Mouse (Mus musculus) spleen, postnatal 10 days (tissue): Measurements from ENCODE around the gene Pigr.

Source experiments
- DNase-seq, 2 experiments: peaks; one replicate each; pipeline ENCODE4 v3.0.0; 2021 to 2022; ENCODE audit warnings: low spot score in 2 of 2

The Pigr gene

DNA sequence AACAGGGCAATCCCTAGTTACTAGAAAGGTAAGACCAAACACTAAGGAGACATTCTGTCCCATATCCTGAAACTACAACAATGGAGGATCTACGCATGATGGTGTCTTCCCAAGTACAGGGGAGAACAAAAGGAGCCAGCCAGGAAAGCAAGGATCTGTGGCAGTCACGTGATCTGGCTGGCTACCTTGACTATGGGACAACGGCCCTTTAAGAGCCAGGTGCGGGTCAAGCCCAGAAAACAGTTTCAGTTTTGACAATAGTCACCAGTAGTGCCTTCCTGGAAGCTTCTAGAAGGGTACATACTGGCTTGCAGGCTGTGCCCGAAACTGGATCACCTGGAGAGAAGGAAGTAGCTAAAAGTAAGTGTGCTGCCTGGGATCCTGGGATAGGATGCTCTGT, at the start of gene Pigr:
Gene Pigr, plus strand, starts transcription at position 237 of the 400 bp plus-strand sequence.
- DNase-seq, result no peak

DNA sequence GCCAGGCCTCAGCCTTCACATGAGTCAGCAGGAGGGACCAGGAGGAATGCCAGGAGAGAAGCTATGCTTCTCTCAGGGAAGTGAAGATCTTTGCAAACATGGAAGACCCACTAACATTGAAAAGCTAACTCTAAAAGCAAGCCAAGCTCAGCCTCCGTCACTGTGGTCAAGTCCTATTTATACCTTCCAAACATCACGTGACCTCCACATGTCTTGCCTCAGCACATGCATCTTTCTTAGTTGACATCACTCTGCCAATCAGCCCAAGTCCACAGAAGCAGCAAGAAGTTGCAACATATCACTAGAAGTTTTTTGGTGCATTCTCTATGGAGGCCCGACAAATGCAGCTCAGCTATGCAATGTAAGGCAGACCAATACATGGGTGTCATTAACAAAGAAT, 46.6 kb upstream of the Pigr start:
- DNase-seq, result no peak

DNA sequence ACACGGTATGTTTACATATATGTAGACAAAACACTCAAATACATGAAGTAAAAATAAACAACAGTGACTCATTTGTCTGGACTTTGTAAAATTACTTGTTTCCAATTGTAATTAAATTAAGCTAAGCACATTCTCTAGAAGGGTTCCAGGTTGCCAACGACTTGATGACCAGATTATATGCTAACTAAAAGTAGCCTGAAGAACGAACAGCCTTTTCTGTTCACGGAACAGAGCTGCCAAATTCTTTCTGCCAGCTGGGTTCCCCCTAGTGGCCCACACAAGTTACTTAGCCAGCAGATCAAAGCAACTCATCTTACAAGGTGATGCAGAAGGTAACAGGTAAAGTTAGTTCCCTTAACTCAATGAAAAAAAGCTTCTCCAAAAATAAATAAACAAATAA, 42.4 kb upstream of the Pigr start:
- peak in 1 of 2 experiments; percentile 54 for DNase-seq

DNA sequence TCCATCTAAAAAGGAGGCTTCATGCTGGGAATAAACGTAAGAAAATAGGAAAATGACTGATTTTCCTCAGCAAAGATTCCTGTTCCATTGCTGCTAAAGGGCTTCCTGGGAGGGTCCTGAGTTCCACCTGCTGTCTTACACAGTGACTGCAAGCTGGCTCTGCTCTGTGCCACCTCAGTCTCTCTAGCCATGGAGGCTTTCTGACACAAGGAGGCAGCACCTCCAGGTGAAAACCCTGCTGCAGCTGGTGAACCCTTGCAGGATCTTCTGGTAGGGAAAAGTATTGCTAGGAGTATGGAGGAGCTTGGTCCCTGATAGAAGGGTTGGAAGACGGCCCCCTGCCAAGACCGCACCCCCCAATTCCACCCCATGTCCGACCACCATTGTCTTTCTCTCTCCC, 39.5 kb upstream of the Pigr start:
- DNase-seq, result peak in 1 of 2 experiments; percentile 20

DNA sequence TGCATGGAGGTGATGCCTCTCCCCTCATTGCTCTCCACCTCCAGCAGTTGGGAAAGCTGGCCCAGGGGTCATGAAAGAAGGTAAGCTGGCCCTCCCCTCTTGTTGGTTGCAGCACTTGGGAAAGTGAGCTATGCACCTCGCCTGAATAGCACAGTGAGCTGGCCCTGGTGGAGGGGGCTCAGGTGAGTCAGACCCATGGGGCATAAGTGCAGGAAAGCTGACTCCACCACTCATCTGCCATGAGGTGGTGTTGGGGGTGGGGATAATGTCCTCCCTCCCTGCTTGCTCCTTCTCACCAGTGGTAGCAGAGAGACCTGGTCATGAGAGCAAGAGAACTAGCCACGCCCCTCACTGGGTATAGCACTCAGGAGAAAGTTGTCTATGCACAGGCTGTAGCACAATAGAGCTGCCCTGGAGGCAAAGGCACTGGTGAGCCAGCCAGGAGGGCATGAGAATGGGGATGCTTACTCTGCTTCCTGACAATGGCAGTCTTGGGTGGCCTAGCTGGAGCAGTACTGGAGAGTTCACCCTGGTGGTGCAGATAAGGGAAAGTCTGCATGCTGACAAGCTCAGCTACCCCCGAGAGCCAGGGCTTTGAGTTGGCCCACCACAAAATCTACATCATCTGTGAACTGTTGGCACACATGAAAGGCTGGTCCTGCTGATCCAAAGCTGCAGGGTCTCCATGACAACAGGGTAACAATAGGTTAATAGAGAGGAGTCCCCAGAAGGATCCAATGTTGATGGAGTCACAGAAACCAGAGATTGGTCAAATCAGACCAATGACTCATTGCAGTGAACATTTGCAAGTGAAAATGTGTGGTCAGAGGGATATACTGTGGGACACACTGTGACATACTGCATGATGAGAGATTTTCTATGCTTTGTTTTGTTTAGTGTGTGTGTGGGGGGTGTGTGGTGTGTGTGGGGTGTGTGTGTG, 36.7 kb upstream of the Pigr start:
- no peak for DNase-seq

DNA sequence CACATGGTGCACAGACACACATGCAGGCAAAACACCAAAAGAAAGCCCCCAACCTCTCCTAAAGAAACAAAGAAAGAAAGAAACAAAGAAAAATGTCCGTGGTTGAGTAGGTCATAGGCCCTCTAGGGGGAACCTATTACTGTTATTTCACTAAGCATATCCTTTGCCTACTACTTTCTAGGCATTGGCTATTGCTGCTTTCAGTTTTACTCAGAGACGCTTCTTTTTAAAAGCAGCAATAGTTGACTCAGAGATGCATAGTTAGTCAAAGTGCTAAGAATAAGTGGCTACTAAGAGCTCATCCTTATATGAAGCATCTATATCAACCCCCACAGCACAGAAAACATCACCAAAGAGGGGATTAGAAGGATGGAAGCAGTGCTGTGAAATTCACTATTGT, 31.2 kb upstream of the Pigr start:
- no peak for DNase-seq

DNA sequence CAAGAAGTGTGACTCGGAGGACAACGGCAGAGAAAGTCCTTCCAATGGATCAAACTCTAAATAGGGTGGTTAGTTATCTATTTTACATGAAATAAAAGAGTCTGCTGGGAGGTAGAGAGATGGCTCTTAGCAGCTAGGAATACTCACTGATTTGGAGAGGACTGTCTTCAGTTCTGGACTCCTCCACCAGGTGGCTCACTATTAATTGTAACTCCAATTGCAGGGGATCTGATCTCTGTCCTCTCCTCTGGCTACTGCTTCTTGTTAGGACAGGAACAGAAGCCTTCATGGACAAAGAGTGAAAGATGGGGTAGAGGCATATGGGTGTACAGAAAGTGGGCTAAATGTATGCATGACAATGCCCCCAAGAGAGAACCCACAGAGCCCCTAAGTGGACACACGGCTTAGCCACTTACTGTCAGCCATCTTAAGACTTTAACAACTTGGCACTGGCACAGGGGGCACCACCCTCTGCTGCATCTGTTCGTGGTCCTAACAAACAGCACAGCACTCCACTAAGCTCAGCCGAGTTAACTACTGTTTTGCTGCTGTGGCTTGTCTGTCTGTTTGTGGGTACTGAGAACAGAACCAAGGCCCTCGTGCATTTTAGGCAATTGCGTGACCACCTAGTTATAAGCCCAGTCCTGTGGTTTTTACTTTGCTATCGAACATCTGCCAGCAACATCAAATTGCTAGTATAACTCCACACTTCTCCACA, 29.4 kb upstream of the Pigr start:
- DNase-seq, result peak; percentile 42 to 80

DNA sequence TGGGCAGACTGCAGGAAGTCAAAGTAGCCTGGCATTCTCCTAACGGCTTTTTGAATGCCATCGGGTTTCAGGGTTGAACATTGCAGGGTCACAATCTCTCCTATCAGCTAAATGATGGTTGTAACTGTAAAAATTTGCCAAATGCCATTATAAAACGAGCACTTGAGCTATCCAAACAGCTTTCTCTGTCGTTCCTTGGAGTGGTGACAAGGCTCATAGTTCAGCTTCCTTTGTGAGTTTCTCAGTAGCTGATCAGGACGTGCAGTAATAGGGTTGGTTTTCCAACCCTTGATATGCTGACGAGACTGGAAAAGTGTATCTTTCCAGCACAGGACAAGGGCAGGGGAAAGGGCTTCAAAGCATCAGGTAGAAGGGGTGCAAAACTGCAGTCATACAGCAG, 28.4 kb upstream of the Pigr start:
- no peak for DNase-seq

DNA sequence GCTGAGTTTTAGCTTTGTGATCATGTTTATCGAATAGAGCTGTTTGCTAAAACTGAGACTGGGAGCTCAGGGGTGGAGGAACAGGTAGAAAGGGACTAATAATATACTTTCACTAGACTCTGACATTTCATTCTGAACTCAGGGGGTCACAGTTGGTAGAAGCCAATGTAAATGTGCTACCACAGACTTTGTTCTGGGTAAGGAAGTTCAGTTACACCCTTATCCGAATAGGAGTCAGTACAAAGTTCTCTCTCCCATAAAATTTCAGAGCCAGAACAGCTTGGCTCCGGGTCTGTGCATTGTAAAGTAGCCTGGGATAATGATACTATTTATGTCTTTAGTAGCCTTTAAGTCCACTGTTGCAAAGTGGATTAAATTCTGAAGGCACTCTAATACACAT, 27.9 kb upstream of the Pigr start:
- no peak for DNase-seq

DNA sequence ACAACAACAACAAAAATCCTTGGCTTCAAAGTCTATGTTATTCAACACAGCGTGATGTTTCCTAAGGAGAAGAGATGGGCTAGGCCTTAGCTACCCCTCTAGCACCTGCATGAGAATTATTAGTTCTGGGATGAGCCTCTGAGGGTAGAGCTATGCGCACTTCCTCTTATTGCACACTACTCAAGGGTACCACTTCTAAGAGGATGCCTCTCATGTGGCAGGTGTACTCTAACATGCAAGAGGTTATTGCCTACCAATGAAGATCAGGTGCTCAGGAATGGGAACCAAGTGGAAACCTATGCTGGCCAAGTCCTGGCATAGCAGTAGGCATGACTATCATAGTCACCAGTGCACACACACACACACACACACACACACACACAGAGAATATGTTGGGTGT, 27.1 kb upstream of the Pigr start:
- DNase-seq, result no peak

DNA sequence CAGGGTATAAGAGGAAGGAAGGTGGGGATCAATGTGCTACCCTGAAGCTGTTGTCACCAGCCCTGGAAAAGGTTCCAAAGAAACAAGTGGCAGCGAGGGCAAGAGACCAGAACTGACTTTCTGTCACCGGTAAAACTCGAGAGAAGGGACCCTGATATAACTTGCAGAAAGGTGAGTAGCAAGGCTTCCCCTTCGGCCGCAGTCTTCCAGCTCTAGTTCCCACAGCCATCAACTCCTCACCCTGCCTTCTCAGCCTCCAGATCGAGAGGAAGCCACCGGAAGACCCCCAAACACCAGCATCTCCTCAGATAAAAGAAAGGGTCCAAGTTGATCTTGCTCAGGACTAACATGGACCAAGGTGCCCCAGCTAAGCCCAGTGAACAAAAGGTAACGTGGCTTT, 25.9 kb upstream of the Pigr start, which contains the start of gene Fcamr:
Gene Fcamr, plus strand, starts transcription at position 301 of the 400 bp plus-strand sequence.
- DNase-seq, result peak in 1 of 2 experiments; percentile 8

DNA sequence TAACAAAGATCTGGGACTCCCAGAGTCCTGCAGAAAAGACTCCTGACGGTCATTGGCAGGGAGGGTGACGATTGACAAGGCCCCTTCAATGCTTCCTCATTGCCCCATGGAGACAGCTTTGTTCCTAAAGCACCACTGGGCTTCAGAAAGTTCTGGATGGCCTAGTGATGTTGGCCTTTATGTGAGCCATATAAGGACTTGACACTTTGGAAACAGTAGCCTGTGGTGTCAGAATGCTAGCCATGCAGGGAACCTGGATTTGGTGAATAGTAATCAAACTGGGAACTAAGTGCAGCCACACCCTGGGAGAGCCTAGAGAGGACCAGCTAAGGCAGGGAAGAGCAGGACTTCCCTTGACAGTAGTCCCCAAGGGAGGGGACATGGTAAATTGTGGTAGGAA, 25.0 kb upstream of the Pigr start:
- DNase-seq, result no peak

DNA sequence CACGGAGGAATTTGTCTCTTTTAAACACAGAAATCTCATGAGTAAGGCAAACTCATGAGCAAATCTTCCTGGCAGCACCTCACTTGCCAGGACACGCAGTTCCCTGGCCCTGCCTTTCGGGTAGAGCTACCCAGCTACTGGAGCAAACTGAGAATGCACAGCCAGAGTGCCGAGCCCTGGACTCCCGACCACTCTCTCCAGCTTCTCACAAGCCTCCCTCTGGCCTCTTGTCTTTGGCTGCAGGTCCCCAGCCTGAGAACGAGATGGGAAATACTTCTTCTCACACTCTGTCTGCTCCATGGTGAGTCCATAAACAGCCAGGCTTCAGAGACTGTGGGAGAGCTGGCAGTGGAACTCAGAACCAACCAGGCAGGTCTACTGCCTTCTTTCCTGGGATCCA, 23.5 kb upstream of the Pigr start:
- DNase-seq, result no peak

DNA sequence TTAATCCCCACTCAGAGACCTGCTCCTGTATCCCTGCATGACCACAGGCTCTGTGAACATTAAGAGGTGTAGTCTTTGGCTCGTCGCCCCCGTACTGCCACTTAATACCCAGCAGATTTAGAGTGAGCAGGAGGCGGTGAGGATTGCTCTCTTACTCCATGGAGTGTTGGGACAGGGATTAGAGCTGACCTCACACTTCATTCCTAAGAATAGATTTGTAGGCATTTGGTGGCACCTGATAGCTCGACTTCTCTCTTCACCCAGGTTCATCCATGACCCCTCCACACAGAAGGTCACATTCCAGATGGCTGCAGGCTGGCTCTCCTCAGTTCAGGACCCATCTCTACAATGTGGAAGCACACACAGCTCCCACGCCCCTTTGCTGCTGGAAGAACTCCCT, 22.2 kb upstream of the Pigr start:
- DNase-seq, result no peak

DNA sequence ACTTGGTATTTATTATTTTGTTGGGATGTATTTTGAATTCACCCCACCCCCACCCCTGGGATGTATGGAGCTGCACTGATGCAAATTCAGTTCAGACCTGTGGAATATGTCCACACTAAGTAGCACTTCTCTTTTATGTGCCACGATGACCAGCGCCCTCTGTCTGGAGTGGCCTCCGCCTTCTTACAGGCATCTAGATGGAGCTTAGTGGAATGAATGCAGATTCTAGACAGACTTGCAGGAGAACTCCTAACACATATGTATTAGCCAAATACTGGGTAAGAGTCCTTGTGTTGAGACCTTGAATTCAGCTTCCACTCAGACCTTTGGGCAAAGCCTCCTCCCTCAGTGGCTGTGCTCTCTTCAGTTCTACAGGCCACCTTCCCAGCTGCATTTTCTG, 15.6 kb upstream of the Pigr start:
- no peak for DNase-seq

DNA sequence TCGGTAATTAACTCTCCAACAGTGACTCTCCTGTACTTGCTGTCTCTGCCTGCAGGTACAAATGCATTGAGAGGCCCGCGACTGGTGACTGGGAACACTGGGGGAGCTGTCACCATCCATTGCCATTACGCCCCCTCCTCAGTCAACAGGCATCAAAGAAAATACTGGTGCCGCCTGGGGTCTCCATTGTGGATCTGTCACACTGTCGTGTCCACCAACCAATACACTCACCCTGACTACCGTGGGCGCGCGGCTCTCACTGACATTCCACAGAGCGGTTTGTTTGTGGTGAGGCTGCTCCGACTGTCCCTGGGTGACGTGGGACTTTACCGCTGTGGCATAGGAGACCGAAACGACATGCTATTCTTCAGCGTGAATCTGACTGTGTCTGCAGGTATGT, 15.2 kb upstream of the Pigr start:
- no peak for DNase-seq

DNA sequence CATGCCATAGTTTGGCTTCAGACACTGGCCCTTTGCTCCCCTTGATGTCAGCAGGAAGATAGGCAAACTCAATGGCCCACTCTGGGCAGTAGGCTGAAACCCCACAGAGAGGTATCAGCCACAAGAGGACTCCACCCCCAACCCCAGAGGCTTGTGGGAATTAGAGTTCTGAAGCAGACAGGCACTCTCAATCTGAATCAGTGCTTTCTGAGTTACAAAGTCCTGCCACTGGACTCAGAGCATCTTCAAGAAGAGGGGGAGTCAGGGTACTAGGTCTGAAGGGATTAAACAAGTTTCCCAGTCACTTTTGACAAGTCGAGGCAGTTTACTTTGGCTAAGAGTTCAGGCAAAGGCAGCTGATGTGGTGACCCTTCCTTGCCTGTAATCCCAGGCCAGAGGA, 6.7 kb upstream of the Pigr start:
- DNase-seq, result peak in 1 of 2 experiments; percentile 35

DNA sequence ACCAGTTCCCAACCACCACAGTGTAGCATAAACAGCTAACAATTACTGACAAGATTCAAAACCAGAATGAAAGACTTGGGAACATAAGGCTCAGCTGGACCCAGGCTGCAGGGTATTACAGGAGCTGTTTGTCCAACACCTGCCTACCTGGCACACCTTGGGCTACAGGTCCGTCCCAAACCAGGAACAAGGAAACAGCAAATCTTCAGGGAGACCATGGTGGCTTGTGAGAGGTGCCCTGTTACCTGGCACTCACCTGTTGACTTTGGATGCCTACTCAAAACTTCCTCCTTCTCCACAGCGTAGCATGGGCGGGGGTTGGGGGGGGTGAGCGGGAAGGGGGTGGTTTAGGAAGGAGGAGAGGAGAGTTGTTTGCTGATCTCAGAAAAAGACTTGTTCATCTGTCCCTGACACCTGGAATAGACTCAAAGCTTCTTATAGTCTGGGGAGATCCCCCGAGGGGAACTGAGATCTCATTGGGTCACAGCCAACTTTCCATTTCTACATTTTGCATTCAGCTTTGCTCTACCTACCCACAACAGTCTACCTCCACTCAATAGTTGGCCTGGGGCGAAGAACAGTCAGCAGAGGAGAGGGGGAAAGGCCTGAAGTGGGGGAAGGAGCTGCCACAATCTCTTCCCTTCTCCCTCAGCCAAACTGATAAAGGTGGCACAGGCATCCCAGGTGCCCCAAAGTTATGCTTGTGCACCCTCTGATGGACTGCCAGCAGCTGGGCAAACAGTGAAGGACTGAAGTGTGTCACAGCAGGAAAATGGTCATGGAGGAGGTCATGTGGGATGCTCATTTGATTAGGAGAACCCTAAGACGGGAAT, 6.0 kb upstream of the Pigr start:
- peak in 1 of 2 experiments; percentile 33 for DNase-seq

DNA sequence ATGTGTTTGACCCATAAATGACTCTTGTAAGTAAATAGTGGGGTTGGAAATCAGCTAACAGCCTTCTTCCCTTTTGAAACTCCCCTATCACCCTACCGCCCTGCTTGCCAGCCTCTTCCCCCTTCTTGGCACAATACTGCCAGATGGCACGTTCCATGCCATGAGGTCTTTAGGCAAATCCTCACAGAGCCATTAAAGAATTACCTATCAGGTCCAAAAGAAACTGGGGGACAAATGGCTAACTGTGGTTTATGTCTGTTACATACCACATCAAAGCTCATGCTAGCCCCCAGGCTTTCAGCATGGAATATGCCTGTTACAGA, 5.4 kb upstream of the Pigr start:
- DNase-seq, result no peak

DNA sequence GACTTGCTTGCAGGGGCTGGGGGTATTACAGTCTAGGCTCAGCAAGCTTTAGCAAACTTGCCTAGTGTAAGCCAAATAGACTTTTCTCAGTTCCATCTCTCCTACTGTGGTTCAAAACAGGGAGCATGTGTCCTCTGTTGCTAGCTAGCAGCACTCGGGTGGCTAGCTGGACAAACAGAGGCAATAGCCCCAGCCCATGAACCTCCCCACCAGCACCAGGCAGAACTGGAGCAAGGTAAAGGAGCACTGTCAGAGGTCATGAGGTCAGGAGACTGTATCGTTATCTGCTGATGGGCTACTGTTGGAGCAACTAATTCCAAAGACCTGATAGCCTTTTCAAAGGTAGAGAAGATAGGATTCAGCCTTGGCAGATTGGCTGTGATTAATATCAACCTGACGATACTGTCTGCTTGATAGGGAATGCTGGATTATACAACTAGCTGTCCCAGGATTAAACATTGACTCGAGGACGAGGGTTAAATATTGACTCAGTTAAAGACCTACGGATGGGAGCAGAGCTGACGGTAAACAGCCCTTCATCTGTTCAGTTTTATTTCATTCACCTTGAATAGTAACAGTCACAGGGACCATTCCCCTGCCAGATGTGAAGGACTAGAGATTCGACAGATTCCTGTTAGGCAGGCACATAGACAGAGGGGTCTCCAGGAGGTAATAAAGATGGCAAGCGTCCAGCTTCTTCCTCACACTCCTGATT, 4.4 kb upstream of the Pigr start:
- DNase-seq, result no peak

DNA sequence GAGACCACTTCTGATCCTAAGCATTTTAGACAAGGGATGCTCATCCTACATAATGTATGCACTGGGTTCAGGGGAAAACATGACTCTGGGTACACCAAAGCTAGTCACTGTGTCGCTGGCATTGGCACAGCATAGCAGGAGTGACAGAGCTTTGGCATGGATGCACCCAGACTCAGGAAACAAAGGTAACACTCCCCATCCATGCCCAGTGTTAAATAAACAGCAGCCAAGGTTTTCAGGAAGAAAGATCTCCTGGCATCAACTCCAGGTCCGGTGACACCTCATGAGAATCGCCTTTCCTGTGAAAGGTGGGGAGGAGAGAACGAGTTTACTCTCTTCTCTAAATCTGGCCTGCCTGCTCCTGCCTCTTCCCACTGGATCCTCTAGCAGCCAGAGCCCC, 2.2 kb downstream of the Pigr start:
- DNase-seq, result no peak
